Mouse (Mus musculus): ENCODE measurements around the gene Prx. TPM values are rescaled to one million over a fixed set of nuclear protein-coding genes. Genes with fewer than 3 reads are reported as not detected.

Prx gene
- polyA plus RNA-seq, 1 experiment = 0.33 TPM

- H3K4me3 ChIP-seq (ENCODE audit: control insufficient read depth, low read depth, low read length) = no peak overlapping the region
- H3K27ac ChIP-seq (ENCODE audit: control insufficient read depth, insufficient read depth, low read depth, low read length) = no peak overlapping the region
- no peaks in the 10 kb centered on the region for H3K27me3 ChIP-seq (ENCODE audit: control insufficient read depth, insufficient read depth, low read length)
- peaks cover 2% of the 10 kb centered on the region for H3K4me1 ChIP-seq (ENCODE audit: control insufficient read depth, insufficient read depth, low read length)
- TF ChIP-seq POLR2A (IDR thresholded peaks at IDR 0.05; ENCODE audit: control insufficient read depth, low read depth, low read length) (no peak), CTCF (IDR thresholded peaks at IDR 0.05; ENCODE audit: control insufficient read depth, insufficient read depth, insufficient replicate concordance, low read depth, low read length) (no peak)
- H3K36me3 ChIP-seq (ENCODE audit: control insufficient read depth, insufficient read depth, low read length) = no peaks in the 10 kb centered on the region
Observed at GRCm38 (mm10) chr7:27506765-27507370, 7.7 kb downstream of the Prx start.

GRCm38 (mm10) chr7:27507711-27508647 is 8.9 kb downstream of the Prx start:
- Histone ChIP-seq H3K4me3 (ENCODE audit: control insufficient read depth, low read depth, low read length) (peak overlapping the region; percentile 76), H3K36me3 (ENCODE audit: control insufficient read depth, insufficient read depth, low read length) (no peaks in the 10 kb centered on the region), H3K27me3 (ENCODE audit: control insufficient read depth, insufficient read depth, low read length) (no peaks in the 10 kb centered on the region), H3K27ac (ENCODE audit: control insufficient read depth, insufficient read depth, low read depth, low read length) (peak overlapping the region; percentile 71), H3K4me1 (ENCODE audit: control insufficient read depth, insufficient read depth, low read length) (peaks cover 2% of the 10 kb centered on the region)
- TF ChIP-seq CTCF (IDR thresholded peaks at IDR 0.05; ENCODE audit: control insufficient read depth, insufficient read depth, insufficient replicate concordance, low read depth, low read length) (no peak), POLR2A (IDR thresholded peaks at IDR 0.05; ENCODE audit: control insufficient read depth, low read depth, low read length) (peak; percentile 73; the same call in 1 of the 2 replicates)

GRCm38 (mm10) chr7:27508648-27509005 is 9.5 kb downstream of the Prx start:
- H3K4me3 ChIP-seq (ENCODE audit: control insufficient read depth, low read depth, low read length) = no peak overlapping the region
- H3K36me3 ChIP-seq (ENCODE audit: control insufficient read depth, insufficient read depth, low read length) = no peaks in the 10 kb centered on the region
- TF ChIP-seq POLR2A (IDR thresholded peaks at IDR 0.05; ENCODE audit: control insufficient read depth, low read depth, low read length) (no peak), CTCF (IDR thresholded peaks at IDR 0.05; ENCODE audit: control insufficient read depth, insufficient read depth, insufficient replicate concordance, low read depth, low read length) (peak; percentile 42; the same call in 1 of the 2 replicates)
- H3K27ac ChIP-seq (ENCODE audit: control insufficient read depth, insufficient read depth, low read depth, low read length) = 0 out of 2 replicates have a peak overlapping the region, but pooled peaks have one; percentile 38
- peaks cover 2% of the 10 kb centered on the region for H3K4me1 ChIP-seq (ENCODE audit: control insufficient read depth, insufficient read depth, low read length)
- H3K27me3 ChIP-seq (ENCODE audit: control insufficient read depth, insufficient read depth, low read length) = no peaks in the 10 kb centered on the region

- peaks cover 10% of the 10 kb centered on the region for H3K4me1 ChIP-seq (ENCODE audit: control insufficient read depth, insufficient read depth, low read length)
- no peaks in the 10 kb centered on the region for H3K27me3 ChIP-seq (ENCODE audit: control insufficient read depth, insufficient read depth, low read length)
- H3K36me3 ChIP-seq (ENCODE audit: control insufficient read depth, insufficient read depth, low read length) = no peaks in the 10 kb centered on the region
- H3K27ac ChIP-seq (ENCODE audit: control insufficient read depth, insufficient read depth, low read depth, low read length) = no peak overlapping the region
- H3K4me3 ChIP-seq (ENCODE audit: control insufficient read depth, low read depth, low read length) = no peak overlapping the region
- TF ChIP-seq POLR2A (IDR thresholded peaks at IDR 0.05; ENCODE audit: control insufficient read depth, low read depth, low read length) = no peak
- TF ChIP-seq CTCF (IDR thresholded peaks at IDR 0.05; ENCODE audit: control insufficient read depth, insufficient read depth, insufficient replicate concordance, low read depth, low read length) = no peak
Observed at GRCm38 (mm10) chr7:27510809-27511208, 11.7 kb downstream of the Prx start.

GRCm38 (mm10) chr7:27514961-27515360 is 15.8 kb downstream of the Prx start:
- no peak for TF ChIP-seq CTCF (IDR thresholded peaks at IDR 0.05; ENCODE audit: control insufficient read depth, insufficient read depth, insufficient replicate concordance, low read depth, low read length)
- no peak for TF ChIP-seq POLR2A (IDR thresholded peaks at IDR 0.05; ENCODE audit: control insufficient read depth, low read depth, low read length)
- no peaks in the 10 kb centered on the region for H3K27me3 ChIP-seq (ENCODE audit: control insufficient read depth, insufficient read depth, low read length)
- H3K4me3 ChIP-seq (ENCODE audit: control insufficient read depth, low read depth, low read length) = no peak overlapping the region
- H3K4me1 ChIP-seq (ENCODE audit: control insufficient read depth, insufficient read depth, low read length) = peaks cover 15% of the 10 kb centered on the region
- H3K27ac ChIP-seq (ENCODE audit: control insufficient read depth, insufficient read depth, low read depth, low read length) = no peak overlapping the region
- H3K36me3 ChIP-seq (ENCODE audit: control insufficient read depth, insufficient read depth, low read length) = no peaks in the 10 kb centered on the region

- Histone ChIP-seq H3K4me1 (ENCODE audit: control insufficient read depth, insufficient read depth, low read length) (peaks cover 24% of the 10 kb centered on the region), H3K4me3 (ENCODE audit: control insufficient read depth, low read depth, low read length) (no peak overlapping the region), H3K27me3 (ENCODE audit: control insufficient read depth, insufficient read depth, low read length) (no peaks in the 10 kb centered on the region), H3K27ac (ENCODE audit: control insufficient read depth, insufficient read depth, low read depth, low read length) (no peak overlapping the region), H3K36me3 (ENCODE audit: control insufficient read depth, insufficient read depth, low read length) (no peaks in the 10 kb centered on the region)
- TF ChIP-seq POLR2A (IDR thresholded peaks at IDR 0.05; ENCODE audit: control insufficient read depth, low read depth, low read length) (no peak), CTCF (IDR thresholded peaks at IDR 0.05; ENCODE audit: control insufficient read depth, insufficient read depth, insufficient replicate concordance, low read depth, low read length) (no peak)
Observed at GRCm38 (mm10) chr7:27518314-27518713, 19.2 kb downstream of the Prx start.

- H3K27ac ChIP-seq (ENCODE audit: control insufficient read depth, insufficient read depth, low read depth, low read length) = no peak overlapping the region
- no peaks in the 10 kb centered on the region for H3K27me3 ChIP-seq (ENCODE audit: control insufficient read depth, insufficient read depth, low read length)
- TF ChIP-seq CTCF (IDR thresholded peaks at IDR 0.05; ENCODE audit: control insufficient read depth, insufficient read depth, insufficient replicate concordance, low read depth, low read length) (peak; percentile 15; the same call in 1 of the 2 replicates), POLR2A (IDR thresholded peaks at IDR 0.05; ENCODE audit: control insufficient read depth, low read depth, low read length) (no peak)
- no peaks in the 10 kb centered on the region for H3K36me3 ChIP-seq (ENCODE audit: control insufficient read depth, insufficient read depth, low read length)
- H3K4me1 ChIP-seq (ENCODE audit: control insufficient read depth, insufficient read depth, low read length) = peaks cover 22% of the 10 kb centered on the region
- no peak overlapping the region for H3K4me3 ChIP-seq (ENCODE audit: control insufficient read depth, low read depth, low read length)
Observed at GRCm38 (mm10) chr7:27520104-27520503, 21.0 kb downstream of the Prx start.

Measured in testis, adult 2 months (tissue).